Mouse (Mus musculus): Measurements from ENCODE around the gene Usp28.
"Not testable (repeated sequence)": the region's sequence is repeated elsewhere in the genome, so short reads cannot be mapped to it uniquely, and the experiment has no call there.

Usp28 gene

DNA sequence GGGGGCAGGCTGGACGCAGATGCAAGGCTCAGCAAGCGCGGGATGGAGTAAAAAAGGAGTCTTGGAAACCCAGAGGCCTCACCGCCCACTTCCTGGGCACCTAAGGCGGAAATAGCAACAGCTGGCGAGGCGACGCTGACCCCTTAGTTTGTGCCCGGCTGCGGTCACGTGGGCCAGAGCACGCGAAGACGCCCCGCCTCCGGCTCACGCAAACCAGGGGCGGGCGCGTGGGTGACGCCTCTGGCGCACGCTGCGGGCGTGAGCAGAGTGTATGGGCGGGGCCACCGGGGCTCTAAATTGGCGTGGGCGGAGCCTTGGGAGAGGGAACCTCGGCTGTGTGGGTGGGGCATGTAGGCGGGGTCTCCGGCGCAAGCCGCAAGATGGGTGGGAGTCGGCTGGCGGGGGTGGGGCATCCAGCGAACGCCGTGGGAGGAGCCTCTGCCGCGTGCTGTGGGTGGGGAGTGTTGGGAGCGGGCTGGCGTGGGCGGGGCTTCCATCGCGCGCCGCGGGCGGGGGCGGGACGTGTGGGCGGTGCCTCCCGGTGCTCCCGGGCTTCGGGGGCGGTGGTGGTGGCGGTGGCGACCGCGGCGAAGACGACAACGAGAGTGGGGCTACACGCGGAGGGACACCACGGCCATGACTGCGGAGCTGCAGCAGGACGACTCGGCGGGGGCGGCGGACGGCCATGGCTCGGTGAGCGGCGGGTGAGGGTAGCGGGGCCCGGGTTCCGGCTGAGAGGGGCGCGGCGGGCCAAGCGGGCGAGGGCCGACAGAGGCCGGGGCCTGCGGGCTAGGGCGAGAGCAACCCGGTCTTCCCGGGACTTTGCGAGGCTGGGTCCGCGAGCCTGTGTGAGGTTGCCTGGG lies at the start of gene Usp28:
Gene Usp28 (plus strand): TSS at position 531 of the 863 bp plus-strand sequence.
- DNase-seq (ENCODE audit: low spot score) = peak; percentile 100

DNA sequence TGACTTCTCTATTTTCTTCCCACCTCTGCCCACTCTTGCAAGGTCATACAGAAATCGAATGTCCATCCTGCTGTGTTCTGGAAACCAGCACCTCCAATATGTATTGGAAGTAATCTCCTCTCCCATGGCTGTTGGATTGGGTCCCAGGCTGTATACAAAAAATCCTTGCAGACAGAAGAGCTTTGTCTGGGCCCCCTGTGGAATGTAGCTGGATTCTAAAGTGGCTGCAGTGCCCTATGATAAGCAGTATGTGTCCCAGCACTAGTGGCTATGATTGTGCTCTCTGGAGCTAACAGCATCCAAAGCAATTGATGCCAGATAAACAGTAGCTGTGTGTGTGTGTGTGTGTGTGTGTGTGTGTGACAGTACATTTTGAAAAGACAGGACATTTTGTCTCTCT lies 42.8 kb upstream of the Usp28 start:
- DNase-seq (ENCODE audit: low spot score) = no peak

GRCm38 (mm10) chr9:48947565-48947964 lies 37.6 kb upstream of the Usp28 start:
- DNase-seq (ENCODE audit: low spot score) = no peak

GRCm38 (mm10) chr9:48961314-48961713 lies 23.9 kb upstream of the Usp28 start:
- peak; percentile 30 for DNase-seq (ENCODE audit: low spot score)

- no peak for DNase-seq (ENCODE audit: low spot score)
Observed at GRCm38 (mm10) chr9:48962131-48962530, 23.0 kb upstream of the Usp28 start.

- no peak for DNase-seq (ENCODE audit: low spot score)
Observed at GRCm38 (mm10) chr9:48964587-48965040, 20.6 kb upstream of the Usp28 start, which contains the start of gene Htr3b. Gene Htr3b (minus strand): TSS chr9:48964990.

DNA sequence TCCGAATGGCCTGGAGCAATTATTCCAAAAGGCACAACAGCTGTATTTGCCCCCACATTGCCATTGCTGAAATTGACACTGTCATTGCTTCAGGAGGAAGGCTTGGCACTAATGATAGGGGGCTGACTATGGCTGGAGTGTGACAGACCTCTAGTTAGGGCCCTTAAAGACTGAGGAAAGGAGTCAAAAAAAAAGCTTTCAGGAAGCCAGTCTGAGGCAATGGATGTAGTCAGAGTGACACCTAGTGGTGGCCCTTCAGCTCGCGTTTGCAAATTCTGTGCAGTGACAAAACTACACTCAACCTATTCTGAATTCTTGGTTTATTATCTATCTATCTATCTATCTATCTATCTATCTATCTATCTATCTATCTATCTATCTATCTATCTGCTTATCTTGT lies 12.7 kb upstream of the Usp28 start:
- DNase-seq (ENCODE audit: low spot score) = peak; percentile 87

DNA sequence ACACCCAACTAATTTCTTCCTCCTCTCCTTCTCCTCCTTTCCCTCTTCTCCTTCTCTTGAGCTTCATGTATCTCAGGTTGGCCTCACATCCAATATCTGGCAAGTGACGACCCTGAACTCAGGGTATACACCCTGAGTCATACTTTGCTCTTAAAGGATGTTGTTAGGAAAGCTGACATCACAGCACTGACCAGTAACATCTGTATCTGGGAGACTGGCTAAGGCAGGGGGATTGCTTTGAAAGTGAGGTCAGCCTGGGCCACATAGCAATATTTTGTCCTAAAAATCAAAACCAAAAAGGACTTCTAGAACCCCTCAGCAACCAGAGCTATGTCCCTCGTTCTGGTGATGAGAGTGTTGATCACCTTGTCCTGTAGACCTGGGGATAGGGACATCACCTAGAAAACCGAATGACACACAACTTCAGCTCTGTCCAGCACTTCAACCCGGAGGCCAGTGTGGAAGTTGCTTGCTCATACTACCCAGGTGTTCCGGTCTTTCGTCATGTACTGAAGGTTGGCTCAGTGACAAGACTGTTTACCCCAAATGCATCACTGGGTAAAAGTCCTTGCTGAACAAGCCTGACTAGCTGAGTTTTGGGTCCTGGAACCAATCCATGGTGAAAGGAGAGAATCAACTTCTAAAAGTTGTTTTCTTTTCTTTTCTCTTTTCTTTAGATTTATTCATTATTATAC lies 8.4 kb upstream of the Usp28 start:
- DNase-seq (ENCODE audit: low spot score) = no peak

DNA sequence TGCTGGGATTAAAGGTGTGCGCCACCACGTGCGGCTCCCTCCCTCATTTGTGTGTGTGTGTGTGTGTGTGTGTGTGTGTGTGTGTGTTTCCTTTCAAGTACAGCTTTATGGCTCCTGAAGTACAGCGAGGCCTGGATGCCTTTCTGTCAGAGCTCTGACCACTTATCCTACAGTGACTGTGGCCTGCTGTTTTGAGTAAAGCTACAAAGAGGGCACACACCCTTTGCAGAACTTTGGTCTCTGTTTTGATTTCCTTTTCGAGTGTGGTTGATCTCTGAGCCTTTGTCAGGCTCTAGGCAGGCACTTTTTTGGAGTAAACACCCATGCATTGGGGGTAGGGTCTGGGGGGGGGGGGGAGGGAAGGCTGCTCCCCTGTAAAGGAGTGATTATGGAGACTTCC lies 4.8 kb upstream of the Usp28 start:
- DNase-seq (ENCODE audit: low spot score) = no peak

DNA sequence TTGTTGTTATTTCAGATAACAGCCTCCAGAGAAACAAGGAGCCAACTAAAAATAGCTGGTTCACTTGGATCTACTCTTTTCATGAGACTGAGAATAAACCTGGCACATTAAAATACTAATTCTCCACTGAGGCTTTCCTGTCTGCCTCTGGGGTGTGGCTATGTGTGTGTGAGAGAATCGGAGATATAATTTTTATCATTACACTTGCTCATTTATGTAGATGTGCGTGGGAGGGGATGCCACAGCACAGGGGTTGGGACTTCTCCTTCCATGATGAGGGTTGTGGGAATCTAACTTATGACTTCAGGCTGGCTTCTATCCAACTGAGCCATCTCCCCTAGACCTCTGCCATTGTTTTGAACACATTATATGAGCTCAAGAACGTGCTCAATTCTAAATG lies 4.4 kb upstream of the Usp28 start:
- DNase-seq (ENCODE audit: low spot score) = no peak

DNA sequence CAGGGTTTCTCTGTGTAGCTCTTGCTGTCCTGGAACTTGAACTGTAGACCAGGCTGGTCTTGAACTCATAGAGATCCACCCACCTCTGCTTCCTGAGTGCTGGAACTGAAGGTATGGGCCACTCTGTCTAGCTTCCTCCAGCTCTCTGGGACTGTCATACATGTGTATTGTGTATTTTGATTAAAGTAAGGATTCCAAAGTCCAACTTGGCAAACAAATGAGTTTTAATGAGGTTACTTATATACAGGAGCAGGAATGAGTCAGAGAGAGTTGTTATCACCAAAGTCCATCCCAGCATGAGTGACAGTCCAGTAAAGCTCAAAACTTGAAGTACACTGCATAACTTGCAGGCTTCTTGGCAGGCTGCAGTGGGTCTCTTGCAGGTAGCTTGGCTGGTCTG lies 3.3 kb upstream of the Usp28 start:
- no peak for DNase-seq (ENCODE audit: low spot score)

DNA sequence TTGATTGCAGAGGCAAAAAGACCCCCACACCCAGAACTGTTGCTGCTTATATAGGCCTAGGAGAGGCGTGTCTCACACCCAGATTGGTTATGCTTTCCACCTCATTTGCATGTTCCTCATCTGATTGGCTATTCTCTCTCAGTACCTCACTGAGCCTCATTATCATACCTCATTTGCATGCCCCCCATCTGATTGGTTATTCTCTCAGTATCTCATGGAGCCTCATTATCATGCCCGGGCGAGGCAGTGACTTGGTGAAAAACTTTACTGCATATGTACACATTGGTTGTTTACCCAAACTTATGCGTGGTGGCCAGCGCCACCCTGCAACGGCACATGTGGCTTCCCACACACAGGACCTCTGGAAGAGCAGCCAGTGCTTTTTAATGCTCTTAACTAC lies 1.4 kb upstream of the Usp28 start:
- not testable (repeated sequence) for DNase-seq (ENCODE audit: low spot score)

DNA sequence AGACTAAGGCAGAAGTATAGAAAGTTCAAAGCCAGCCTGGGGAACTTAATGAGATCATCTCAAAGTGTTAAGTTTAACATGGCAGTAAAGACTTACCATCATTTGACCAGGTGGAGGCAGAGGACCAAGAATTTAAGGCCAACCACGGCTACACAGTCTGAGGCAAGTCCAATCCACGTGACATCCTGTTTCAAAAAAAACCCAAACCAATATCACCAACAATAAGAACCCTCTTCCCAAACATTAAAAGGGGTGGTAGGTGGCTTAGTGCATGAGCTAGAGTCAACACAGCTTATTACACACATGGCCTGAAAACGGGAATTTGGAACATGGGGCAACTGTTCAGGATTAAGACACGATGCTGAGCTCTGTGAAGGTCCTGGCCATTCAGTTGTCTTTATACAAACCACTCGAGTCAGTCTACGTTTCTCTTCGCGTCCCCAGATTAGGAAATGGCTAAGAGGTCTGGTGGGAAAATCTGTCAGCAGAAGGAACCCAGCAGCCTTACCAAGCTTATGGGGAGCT lies 793 bp upstream of the Usp28 start:
- no peak for DNase-seq (ENCODE audit: low spot score)

GRCm38 (mm10) chr9:48985708-48986088 lies 523 bp downstream of the Usp28 start:
- no peak for DNase-seq (ENCODE audit: low spot score)

GRCm38 (mm10) chr9:48986616-48987141 lies 1.5 kb downstream of the Usp28 start:
- DNase-seq (ENCODE audit: low spot score) = no peak

DNA sequence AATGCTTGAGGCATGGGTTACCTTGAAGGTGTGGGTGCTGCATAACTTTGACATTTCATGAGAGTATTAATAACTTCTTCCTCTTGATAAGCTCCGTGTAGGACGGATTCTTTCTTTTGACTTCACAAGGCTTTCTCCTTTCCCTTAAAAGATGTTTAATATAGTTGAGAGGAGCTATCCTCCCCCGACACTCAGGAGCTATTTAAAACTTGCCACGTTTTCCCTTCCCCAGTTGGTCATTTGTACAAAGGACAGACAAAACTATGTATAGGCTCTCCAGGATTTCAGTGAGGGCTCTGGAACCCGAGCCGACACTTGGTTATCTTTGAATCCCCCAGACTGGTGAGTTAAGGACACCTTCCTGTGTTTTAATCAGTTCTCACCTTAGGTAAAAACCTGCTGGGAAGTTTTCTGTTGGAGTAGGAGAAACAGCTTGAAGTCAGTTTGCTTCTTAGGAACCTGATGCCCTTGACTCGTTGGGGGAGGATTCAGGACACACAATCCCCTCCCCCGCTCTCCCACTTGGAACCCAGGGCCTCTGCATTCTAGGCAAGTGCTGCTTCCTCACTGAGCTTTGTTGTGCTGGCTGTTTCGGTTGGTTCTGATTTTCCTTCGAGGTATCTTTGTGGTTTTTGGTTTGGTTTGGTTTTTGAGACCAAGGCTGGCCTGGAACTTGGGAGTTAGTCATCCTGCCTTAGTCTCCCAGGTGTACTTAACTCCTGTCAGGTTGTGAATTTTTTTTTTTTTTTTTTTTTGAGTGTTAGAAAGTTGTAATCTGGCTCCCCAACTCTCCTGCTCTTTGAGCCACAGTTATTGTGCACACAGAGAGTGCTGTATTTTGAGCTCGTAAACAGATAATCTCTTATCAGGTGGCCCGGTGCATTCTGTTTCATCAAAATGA lies 2.3 kb downstream of the Usp28 start:
- peak; percentile 35 for DNase-seq (ENCODE audit: low spot score)

- DNase-seq (ENCODE audit: low spot score) = no peak
Observed at GRCm38 (mm10) chr9:48991671-48992070, 6.5 kb downstream of the Usp28 start.

GRCm38 (mm10) chr9:48994779-48995178 lies 9.6 kb downstream of the Usp28 start:
- no peak for DNase-seq (ENCODE audit: low spot score)

GRCm38 (mm10) chr9:48995735-48996134 lies 10.6 kb downstream of the Usp28 start:
- DNase-seq (ENCODE audit: low spot score) = no peak

- no peak for DNase-seq (ENCODE audit: low spot score)
Observed at GRCm38 (mm10) chr9:48999256-48999655, 14.1 kb downstream of the Usp28 start.

- DNase-seq (ENCODE audit: low spot score) = no peak
Observed at GRCm38 (mm10) chr9:49015824-49016223, 30.6 kb downstream of the Usp28 start.

DNA sequence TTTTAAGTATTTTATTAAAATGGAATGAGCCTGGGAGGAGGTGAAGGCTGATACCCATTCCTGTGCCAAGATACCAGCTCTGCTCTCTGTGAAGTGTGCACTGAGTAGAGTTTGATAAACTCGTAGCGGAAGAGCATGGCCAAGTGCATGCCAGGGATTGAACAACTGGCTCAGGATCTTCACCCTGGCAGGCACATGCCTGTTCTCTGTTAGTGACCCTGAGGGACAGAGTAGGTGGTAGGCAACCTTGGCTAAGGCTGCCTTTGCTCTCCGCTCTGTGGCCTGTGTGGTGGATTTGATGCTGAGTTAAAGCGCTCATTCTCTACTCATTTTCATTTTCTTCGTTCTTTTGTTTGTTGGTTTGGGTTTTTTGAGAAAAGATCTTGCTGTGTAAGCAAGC lies 36.1 kb downstream of the Usp28 start:
- no peak for DNase-seq (ENCODE audit: low spot score)
